Mouse (Mus musculus): ENCODE data around the gene Lrmda.

- TF ChIP-seq EP300 (IDR thresholded peaks at IDR 0.05; ENCODE audit: low read depth), result no peak
- TF ChIP-seq CTCF (IDR thresholded peaks at IDR 0.05; ENCODE audit: low read depth), result no peak
These were observed 1073.8 kb downstream of the Lrmda start for GRCm38 (mm10) chr14:23093306-23093705.

All from heart, postnatal 0 days (tissue).